In the genomic region with DNA sequence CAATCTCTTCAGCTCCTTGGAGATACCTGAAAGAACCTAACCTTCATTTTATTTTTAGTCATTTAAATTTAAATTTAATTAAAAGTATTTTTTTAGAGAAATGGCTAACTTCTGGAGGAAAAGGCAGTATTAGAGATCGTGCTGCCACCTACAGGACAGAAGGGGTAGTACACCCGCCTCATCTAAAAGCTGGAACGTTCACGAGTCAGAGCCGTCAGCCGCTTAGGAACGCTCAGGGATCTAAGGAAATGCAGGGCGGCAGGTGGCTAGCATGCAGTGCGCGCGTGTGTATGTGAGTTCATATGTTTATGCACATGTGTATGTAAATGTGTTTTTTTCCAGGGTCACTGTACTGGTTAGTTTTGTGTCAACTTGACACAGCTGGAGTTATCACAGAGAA, we compare ENCODE assay signal across 9 mouse cellular contexts. TPM values are rescaled to one million over a fixed set of nuclear protein-coding genes. Genes with fewer than 3 reads are reported as not detected.
DNase-seq lines count a peak whose midpoint lies in the region; ATAC-seq and TF ChIP-seq lines count a peak whose summit lies in the region.
"Had no signal": no experiment of that assay in that cellular context is flagged by ENCODE, and none has a peak within 500 bp of the region (broad histone marks: within the 10 kb centered on the region; RNA-seq: fewer than 3 reads in every experiment).

No protein-coding gene starts in this region.

- 4% methylated on average over 11 of the region's 11 CpGs for WGBS in liver, embryonic 11.5 days
- 5% methylated on average over 11 of the region's 11 CpGs for WGBS in olfactory bulb, adult 2 months

- TF ChIP-seq CTCF in olfactory bulb, adult 2 months (IDR thresholded peaks at IDR 0.05; ENCODE audit: insufficient read depth, low read depth, low read length), result peak; percentile 27; the same call in 1 of the 2 replicates

- no peak overlapping the region for H3K27ac ChIP-seq in liver, embryonic 11.5 days (ENCODE audit: low read depth, low read length)
- no peak overlapping the region for H3K27ac ChIP-seq in olfactory bulb, adult 2 months (ENCODE audit: insufficient read depth, low read depth, low read length)

- no peak overlapping the region for H3K9ac ChIP-seq in liver, embryonic 11.5 days (ENCODE audit: low read depth, low read length)

- no peak for TF ChIP-seq POLR2A in olfactory bulb, adult 2 months (IDR thresholded peaks at IDR 0.05; ENCODE audit: insufficient read depth, low read depth, low read length)

- no peak overlapping the region for H3K4me3 ChIP-seq in liver, embryonic 11.5 days (ENCODE audit: low read depth, low read length)
- no peak overlapping the region for H3K4me3 ChIP-seq in olfactory bulb, adult 2 months (ENCODE audit: insufficient read depth, low read depth, low read length)

- H3K27me3 ChIP-seq in liver, embryonic 11.5 days (replicated peaks; ENCODE audit: control insufficient read depth, insufficient read depth, low read length), result no peaks in the 10 kb centered on the region; the same call in 1 of the 2 replicates

- H3K9me3 ChIP-seq in liver, embryonic 11.5 days (ENCODE audit: control insufficient read depth, low read length), result no peaks in the 10 kb centered on the region

- DNase-seq in A20 (ENCODE audit: low read depth, low spot score), result peak; percentile 35
- DNase-seq in Muller cell, postnatal 12 days (ENCODE audit: inconsistent ontology term), result peak; percentile 44
- DNase-seq in cerebellum, postnatal 10 days, result peak; percentile 85 to 92
- peak; percentile 66 to 67 for DNase-seq in frontal cortex, postnatal 25 days (ENCODE audit: low spot score in 2 of 2)
- peak; percentile 74 for DNase-seq in kidney, adult 9 months
- peak; percentile 47 for DNase-seq in liver, embryonic 11.5 days (ENCODE audit: low spot score)
- DNase-seq in thymus, postnatal 36 days, result peak; percentile 49 to 62

- no peaks in the 10 kb centered on the region for H3K36me3 ChIP-seq in liver, embryonic 11.5 days (ENCODE audit: control insufficient read depth, insufficient read depth, low read length)

- ATAC-seq in liver, embryonic 11.5 days (replicated peaks; ENCODE audit: low FRiP score), result no peak

- no peaks in the 10 kb centered on the region for H3K4me1 ChIP-seq in liver, embryonic 11.5 days (replicated peaks; ENCODE audit: control insufficient read depth, insufficient read depth, low read length)
- H3K4me1 ChIP-seq in olfactory bulb, adult 2 months (ENCODE audit: control insufficient read depth, insufficient read depth, low read length), result no peaks in the 10 kb centered on the region

- no peak overlapping the region for H3K4me2 ChIP-seq in liver, embryonic 11.5 days

RNA-seq across cellular contexts. Expression of a gene that starts 16.3 kb away (rescaled TPM):
- not detected in 2 replicates for polyA plus RNA-seq in liver, embryonic 11.5 days (2014; fragmentation: Nextera tagmentation; extraction: Ambion mirVana)
- polyA plus RNA-seq in olfactory bulb, adult 2 months (2012; ENCODE audit: insufficient read depth, insufficient read length, low replicate concordance, missing spikeins), result not detected in 2 replicates
- polyA plus RNA-seq: gonadal fat pad, adult 2 months had no signal

Comparison
In these comparisons a context has a peak if more than half of its experiments do, and no peak if none do; other contexts are left out.
1. DNase-seq: peak in every context shown above with its lines; median percentile 88 in cerebellum, postnatal 10 days; 74 in kidney, adult 9 months; 66 in frontal cortex, postnatal 25 days; 56 in thymus, postnatal 36 days; 47 in liver, embryonic 11.5 days; 44 in Muller cell, postnatal 12 days; 35 in A20.